Mouse (Mus musculus) cortical plate, adult 2 months (tissue): ENCODE results near the gene Aimp2.

Experiments
- CTCF ChIP-seq: fragments of 200-500 bp; IDR thresholded peaks from 2 replicates; pipeline ENCODE4 v1.5.1; 2011; ENCODE audit warnings: mild to moderate bottlenecking, control low read depth, low read length; ENCODE audit not compliant: insufficient read depth; ENCODE audit errors: extremely low read depth
- POLR2A ChIP-seq: fragments of 200-500 bp; IDR thresholded peaks from 2 replicates; pipeline ENCODE4 v1.6.1; 2011; ENCODE audit warnings: mild to moderate bottlenecking, low read length, control low read depth; ENCODE audit not compliant: insufficient read depth; ENCODE audit errors: extremely low read depth

DNA sequence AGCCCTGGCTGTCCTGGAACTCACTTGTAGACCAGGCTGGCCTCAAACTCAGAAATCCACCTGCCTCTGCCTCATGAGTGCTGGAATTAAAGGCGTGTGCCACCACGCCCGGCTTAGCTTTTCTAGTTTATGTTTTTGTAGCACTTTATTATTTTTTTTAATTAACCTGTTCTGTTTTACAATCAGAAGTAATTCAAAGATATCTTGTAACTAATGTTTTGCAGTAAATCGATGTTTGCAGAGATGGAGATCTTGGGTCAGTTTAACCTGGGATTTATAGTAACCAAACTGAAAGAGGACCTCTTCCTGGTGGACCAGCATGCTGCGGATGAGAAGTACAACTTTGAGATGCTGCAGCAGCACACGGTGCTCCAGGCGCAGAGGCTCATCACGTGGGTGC, 18.2 kb upstream of the Aimp2 start, which contains the start of gene Gm42421:
- no peak for TF ChIP-seq CTCF
- TF ChIP-seq POLR2A: no peak
